In genomic region chr10:95414316-95415158, GRCm38 (mm10) we compare ENCODE assay signal across 9 mouse cellular contexts. TPM values are rescaled to one million over a fixed set of nuclear protein-coding genes. Genes with fewer than 3 reads are reported as not detected.
DNase-seq lines count a peak whose midpoint lies in the region; ATAC-seq and TF ChIP-seq lines count a peak whose summit lies in the region.
"Had no signal": no experiment of that assay in that cellular context is flagged by ENCODE, and none has a peak within 500 bp of the region (broad histone marks: within the 10 kb centered on the region; RNA-seq: fewer than 3 reads in every experiment).

No protein-coding gene starts in this region.

- H3K27me3 ChIP-seq in G1E (ENCODE audit: insufficient read depth, low read length) = no peaks in the 10 kb centered on the region; the same call in 1 of the 2 replicates
- peaks cover 39% of the 10 kb centered on the region for H3K27me3 ChIP-seq in embryonic facial prominence, embryonic 10.5 days (replicated peaks; ENCODE audit: low read depth, poor library complexity, severe bottlenecking)
- no peaks in the 10 kb centered on the region for H3K27me3 ChIP-seq in heart, embryonic 12.5 days (replicated peaks)
- peaks cover 37% of the 10 kb centered on the region for H3K27me3 ChIP-seq in kidney, embryonic 14.5 days (ENCODE audit: control insufficient read depth, insufficient read depth, low read length)
- H3K27me3 ChIP-seq in liver, embryonic 16.5 days (ENCODE audit: control insufficient read depth, insufficient read depth, low read depth, low read length) = peaks cover 47% of the 10 kb centered on the region

- H3K27ac ChIP-seq in embryonic facial prominence, embryonic 10.5 days (replicated peaks) = peak overlapping the region; percentile 92
- H3K27ac ChIP-seq in heart, embryonic 12.5 days (ENCODE audit: poor library complexity, severe bottlenecking) = peak overlapping the region; percentile 47
- no peak overlapping the region for H3K27ac ChIP-seq in kidney, embryonic 14.5 days (ENCODE audit: low read depth, low read length)
- H3K27ac ChIP-seq in liver, embryonic 16.5 days (ENCODE audit: low read length) = no peak overlapping the region

- DNase-seq in B cell, adult 2 months = peak; percentile 47 to 51
- peak; percentile 31 for DNase-seq in G1E (ENCODE audit: low spot score)
- DNase-seq in embryonic facial prominence, embryonic 10.5 days (ENCODE audit: low spot score) = peak; percentile 79
- peak; percentile 71 for DNase-seq in retina, embryonic 14.5 days (ENCODE audit: low spot score)

- H3K4me2 ChIP-seq in heart, embryonic 12.5 days = peak overlapping the region; percentile 98
- H3K4me2 ChIP-seq in kidney, embryonic 14.5 days (replicated peaks; ENCODE audit: low read depth, low read length) = peak overlapping the region; percentile 97
- H3K4me2 ChIP-seq in liver, embryonic 16.5 days (ENCODE audit: low read depth, low read length) = peak overlapping the region; percentile 94

- H3K9me3 ChIP-seq in G1E (replicated peaks) = no peaks in the 10 kb centered on the region
- no peaks in the 10 kb centered on the region for H3K9me3 ChIP-seq in embryonic facial prominence, embryonic 10.5 days
- H3K9me3 ChIP-seq in heart, embryonic 12.5 days (replicated peaks) = no peaks in the 10 kb centered on the region
- no peaks in the 10 kb centered on the region for H3K9me3 ChIP-seq in kidney, embryonic 14.5 days (ENCODE audit: control insufficient read depth, low read length)
- no peaks in the 10 kb centered on the region for H3K9me3 ChIP-seq in liver, embryonic 16.5 days (replicated peaks; ENCODE audit: control insufficient read depth, low read length)

- WGBS in embryonic facial prominence, embryonic 10.5 days = under 1% methylated on average over 65 of the region's 65 CpGs
- WGBS in heart, embryonic 12.5 days = 1% methylated on average over 65 of the region's 65 CpGs
- under 1% methylated on average over 65 of the region's 65 CpGs for WGBS in kidney, embryonic 14.5 days
- 2% methylated on average over 65 of the region's 65 CpGs for WGBS in liver, embryonic 16.5 days (ENCODE audit: insufficient replicate concordance)

- TF ChIP-seq CTCF in G1E (IDR thresholded peaks at IDR 0.05; ENCODE audit: low read depth, low read length) = no peak

- peak overlapping the region; percentile 88 for H3K4me3 ChIP-seq in G1E (ENCODE audit: low read depth, low read length)
- H3K4me3 ChIP-seq in embryonic facial prominence, embryonic 10.5 days = peak overlapping the region; percentile 83
- peak overlapping the region; percentile 77 for H3K4me3 ChIP-seq in heart, embryonic 12.5 days
- peak overlapping the region; percentile 54 for H3K4me3 ChIP-seq in kidney, embryonic 14.5 days (ENCODE audit: low read length)
- H3K4me3 ChIP-seq in liver, embryonic 16.5 days (ENCODE audit: low read depth, low read length) = peak overlapping the region; percentile 71

- H3K9ac ChIP-seq in heart, embryonic 12.5 days = peak overlapping the region; percentile 83
- peak overlapping the region; percentile 42; the same call in 1 of the 2 replicates for H3K9ac ChIP-seq in kidney, embryonic 14.5 days (ENCODE audit: low read depth, low read length)
- H3K9ac ChIP-seq in liver, embryonic 16.5 days (ENCODE audit: low read depth, low read length) = no peak overlapping the region

- no peak for ATAC-seq in G1E (ENCODE audit: extremely low read depth, insufficient number of reproducible peaks, low FRiP score, poor library complexity, severe bottlenecking)
- ATAC-seq in heart, embryonic 12.5 days (ENCODE audit: insufficient number of reproducible peaks, low FRiP score) = no peak
- no peak for ATAC-seq in kidney, embryonic 14.5 days (ENCODE audit: low FRiP score, low TSS enrichment)
- no peak for ATAC-seq in liver, embryonic 16.5 days (ENCODE audit: low read depth)
- ATAC-seq in erythroid progenitor cell, adult 5-6 weeks (replicated peaks; ENCODE audit: low FRiP score, poor library complexity, severe bottlenecking) = no peak

- H3K36me3 ChIP-seq in G1E (replicated peaks) = peaks cover 30% of the 10 kb centered on the region
- no peaks in the 10 kb centered on the region for H3K36me3 ChIP-seq in embryonic facial prominence, embryonic 10.5 days (replicated peaks)
- peaks cover 6% of the 10 kb centered on the region for H3K36me3 ChIP-seq in heart, embryonic 12.5 days
- no peaks in the 10 kb centered on the region for H3K36me3 ChIP-seq in kidney, embryonic 14.5 days (ENCODE audit: control insufficient read depth, insufficient read depth, low read length)
- H3K36me3 ChIP-seq in liver, embryonic 16.5 days (ENCODE audit: control insufficient read depth, insufficient read depth) = no peaks in the 10 kb centered on the region

- H3K4me1 ChIP-seq in G1E (ENCODE audit: insufficient read depth, low read depth, low read length) = peaks cover 49% of the 10 kb centered on the region
- peaks cover 39% of the 10 kb centered on the region for H3K4me1 ChIP-seq in embryonic facial prominence, embryonic 10.5 days
- H3K4me1 ChIP-seq in heart, embryonic 12.5 days (replicated peaks) = peaks cover 18% of the 10 kb centered on the region
- peaks cover 8% of the 10 kb centered on the region for H3K4me1 ChIP-seq in kidney, embryonic 14.5 days (ENCODE audit: control insufficient read depth, insufficient read depth, low read length)
- peaks cover 22% of the 10 kb centered on the region for H3K4me1 ChIP-seq in liver, embryonic 16.5 days (ENCODE audit: control insufficient read depth, low read depth, low read length)

RNA-seq across cellular contexts. Expression of gene Socs2, which starts 2.4 kb away (rescaled TPM):
- total RNA-seq in G1E (2014; fragmentation: Nextera tagmentation) (202 TPM in 2 replicates), G1E (2017) (78.2 and 87.7 TPM in 2 replicates)
- 136 and 149 TPM in 2 replicates for polyA plus RNA-seq in G1E (2012)
- polyA plus RNA-seq in embryonic facial prominence, embryonic 10.5 days (2016; fragmentation: Nextera tagmentation; extraction: Ambion mirVana) = 36.1 and 46.7 TPM in 2 replicates
- 47.7 and 49.0 TPM in 2 replicates for polyA plus RNA-seq in heart, embryonic 12.5 days (2016; fragmentation: Nextera tagmentation; extraction: Ambion mirVana)
- polyA plus RNA-seq in kidney, embryonic 14.5 days (2014; fragmentation: Nextera tagmentation; extraction: Ambion mirVana) = 17.9 and 20.5 TPM in 2 replicates
- 4.0 and 5.4 TPM in 2 replicates for polyA plus RNA-seq in liver, embryonic 16.5 days (2015; fragmentation: Nextera tagmentation; extraction: Ambion mirVana)
- total RNA-seq in erythroid progenitor cell, adult 5-6 weeks (2015; ENCODE audit: low replicate concordance) = not detected in 2 replicates
- not detected in 2 replicates for total RNA-seq in erythroid progenitor cell, adult 5-6 weeks (2017; ENCODE audit: low replicate concordance)
- total RNA-seq: common myeloid progenitor, adult 5-6 weeks had no signal

Comparison
In these comparisons a context has a peak if more than half of its experiments do, and no peak if none do; other contexts are left out.
1. H3K27ac ChIP-seq: peak in embryonic facial prominence, embryonic 10.5 days (single experiment) and heart, embryonic 12.5 days (single experiment); none in kidney, embryonic 14.5 days (single experiment) and liver, embryonic 16.5 days (single experiment).
2. Peak in every context shown above with its lines, with median percentiles within 50 percentile points of each other: DNase-seq, H3K4me3 ChIP-seq and H3K4me2 ChIP-seq.